Mouse (Mus musculus): Measurements from ENCODE around the gene Fam228a.
"Not testable (repeated sequence)": the region's sequence is repeated elsewhere in the genome, so short reads cannot be mapped to it uniquely, and the experiment has no call there.

The Fam228a gene

GRCm38 (mm10) chr12:4738031-4738576 is at the start of gene Fam228a:
Fam228a (minus strand) TSS chr12:4738430.
- no peak for DNase-seq (ENCODE audit: low read depth, low spot score)

GRCm38 (mm10) chr12:4784466-4784865 is 46.2 kb upstream of the Fam228a start:
- no peak for DNase-seq (ENCODE audit: low read depth, low spot score)

DNA sequence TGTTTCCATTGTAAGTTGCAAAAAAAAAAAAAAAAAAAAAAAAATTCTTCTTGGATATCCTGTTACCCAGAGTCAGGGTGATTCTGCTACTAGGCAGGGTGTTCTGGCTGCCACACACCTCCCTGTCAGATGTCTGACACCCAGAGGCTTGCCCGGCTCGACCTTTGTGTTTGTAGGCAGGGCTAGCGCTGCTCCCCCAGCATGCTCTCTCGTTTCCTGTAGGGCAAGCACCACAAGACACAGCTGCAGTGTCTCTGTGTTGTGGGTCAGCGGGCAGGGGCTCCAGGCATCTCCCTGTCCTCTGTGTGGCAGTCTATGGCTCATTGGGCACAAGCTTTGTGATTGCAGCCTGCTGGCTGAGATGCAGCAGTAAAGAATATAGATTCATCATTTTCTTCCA is 45.4 kb upstream of the Fam228a start:
- no peak for DNase-seq (ENCODE audit: low read depth, low spot score)

- not testable (repeated sequence) for DNase-seq (ENCODE audit: low read depth, low spot score)
Measured at GRCm38 (mm10) chr12:4781725-4782404, 43.6 kb upstream of the Fam228a start.

- no peak for DNase-seq (ENCODE audit: low read depth, low spot score)
Measured at GRCm38 (mm10) chr12:4781270-4781669, 43.0 kb upstream of the Fam228a start.

DNA sequence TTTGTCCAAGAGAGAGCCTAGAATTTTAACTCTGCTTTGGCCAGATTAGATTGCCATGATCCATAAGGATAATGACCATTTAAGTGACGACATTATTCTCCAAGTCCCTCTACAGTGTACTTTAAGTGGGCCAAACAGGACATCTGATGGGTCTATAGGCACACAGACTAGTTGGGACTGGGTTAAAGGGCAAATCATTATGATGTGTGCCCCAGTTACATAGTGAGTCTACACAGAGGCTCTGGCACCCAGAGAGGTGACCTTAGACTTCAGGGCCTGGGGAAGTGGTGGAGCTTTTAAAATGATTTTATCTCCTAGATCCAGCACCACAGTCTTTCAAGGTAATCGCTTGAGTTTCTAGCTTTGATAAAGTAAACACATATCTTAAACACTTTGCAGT is 42.0 kb upstream of the Fam228a start:
- DNase-seq (ENCODE audit: low read depth, low spot score): no peak

- no peak for DNase-seq (ENCODE audit: low read depth, low spot score)
Measured at GRCm38 (mm10) chr12:4777734-4778133, 39.5 kb upstream of the Fam228a start.

- no peak for DNase-seq (ENCODE audit: low read depth, low spot score)
Measured at GRCm38 (mm10) chr12:4775588-4775949, 37.3 kb upstream of the Fam228a start.

DNA sequence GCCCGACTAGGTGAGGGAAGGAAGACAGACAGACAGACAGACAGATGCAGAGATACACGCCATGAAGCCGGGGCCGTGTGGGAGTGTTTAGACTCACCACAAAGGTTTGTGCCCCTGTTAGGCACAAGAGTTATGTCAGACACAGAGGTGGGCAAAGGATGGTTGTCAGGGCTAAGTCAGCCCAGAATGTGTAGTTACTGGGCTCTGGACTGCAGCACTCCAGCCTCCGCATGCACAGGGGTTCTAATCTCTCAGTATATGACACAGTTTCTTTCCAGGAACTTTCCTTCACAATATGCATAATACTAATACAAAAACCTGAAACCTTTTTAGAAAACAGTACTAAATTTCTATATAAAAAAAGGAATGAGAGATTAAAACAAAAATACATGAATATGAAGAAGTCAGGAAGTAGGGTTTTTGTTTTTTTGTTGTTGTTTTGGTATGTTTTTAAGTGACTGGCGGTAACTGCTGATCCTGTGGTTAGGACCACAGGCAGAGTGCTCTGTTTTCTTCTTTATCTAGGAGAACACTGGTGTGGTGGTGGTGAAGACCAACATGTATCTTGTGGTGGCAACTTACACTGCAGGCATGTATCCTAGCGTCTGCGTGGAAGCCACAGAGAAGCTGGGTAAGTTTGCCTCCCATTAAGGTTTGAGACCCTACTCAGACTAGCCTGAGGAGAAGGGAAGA is 36.8 kb upstream of the Fam228a start:
- DNase-seq (ENCODE audit: low read depth, low spot score): no peak

DNA sequence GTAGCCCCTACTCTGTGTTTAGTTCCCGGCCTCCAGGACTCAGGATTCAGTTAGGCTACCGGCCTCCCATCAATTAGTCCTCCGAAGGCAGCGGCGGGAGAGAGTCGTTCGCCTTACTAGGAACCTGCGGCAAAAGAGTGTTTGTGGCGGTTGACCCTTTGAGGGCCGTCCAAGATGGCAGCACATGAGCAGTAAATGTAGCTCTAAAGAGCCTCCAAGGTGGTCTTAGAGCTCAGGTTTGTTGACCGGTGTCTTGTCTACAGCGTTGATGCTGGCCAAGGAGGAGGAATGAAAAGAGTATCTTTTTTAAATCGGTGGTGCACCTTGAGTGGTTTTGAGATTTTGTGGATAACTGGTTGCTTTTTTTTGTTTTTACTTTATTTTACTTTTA is 31.1 kb upstream of the Fam228a start:
- DNase-seq (ENCODE audit: low read depth, low spot score): no peak

GRCm38 (mm10) chr12:4768492-4769332 is 30.5 kb upstream of the Fam228a start, which contains the start of the genes Pfn4 and Fam228b:
Pfn4 (plus strand) TSS chr12:4769022.
Fam228b (minus strand) TSS chr12:4769267.
- peak; percentile 85 for DNase-seq (ENCODE audit: low read depth, low spot score)

DNA sequence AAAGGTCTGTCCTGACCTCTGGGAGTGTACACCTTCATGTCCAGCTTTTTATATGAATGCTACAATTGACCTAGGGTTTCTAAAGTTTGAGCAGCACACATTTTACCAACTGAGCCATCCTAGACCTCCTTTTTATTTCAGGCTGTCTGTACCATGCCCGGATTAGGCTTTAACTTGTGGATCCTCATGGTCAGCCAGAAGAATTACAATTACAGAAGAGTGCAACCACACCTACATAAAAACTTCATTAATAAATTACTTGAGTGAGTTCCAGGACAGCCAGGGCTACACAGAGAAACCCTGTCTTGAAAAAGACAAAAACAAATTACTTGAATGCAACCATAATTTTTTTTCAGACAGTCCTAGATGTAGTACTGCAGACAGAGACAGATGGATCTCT is 18.8 kb upstream of the Fam228a start:
- no peak for DNase-seq (ENCODE audit: low read depth, low spot score)

DNA sequence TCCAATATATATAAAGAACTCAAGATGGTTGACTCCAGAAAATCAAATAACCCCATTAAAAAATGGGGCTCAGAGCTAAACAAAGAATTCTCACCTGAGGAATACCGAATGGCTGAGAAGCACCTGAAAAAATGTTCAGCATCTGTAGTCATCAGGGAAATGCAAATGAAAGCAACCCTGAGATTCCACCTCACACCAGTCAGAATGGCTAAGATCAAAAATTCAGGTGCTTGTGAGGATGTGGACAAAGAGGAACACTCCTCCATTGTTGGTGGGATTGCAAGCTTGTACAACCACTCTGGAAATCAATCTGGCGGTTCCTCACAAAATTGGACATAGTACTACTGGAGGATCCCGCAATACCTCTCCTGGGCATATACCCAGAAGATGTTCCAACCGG is 16.2 kb upstream of the Fam228a start:
- DNase-seq (ENCODE audit: low read depth, low spot score): not testable (repeated sequence)

DNA sequence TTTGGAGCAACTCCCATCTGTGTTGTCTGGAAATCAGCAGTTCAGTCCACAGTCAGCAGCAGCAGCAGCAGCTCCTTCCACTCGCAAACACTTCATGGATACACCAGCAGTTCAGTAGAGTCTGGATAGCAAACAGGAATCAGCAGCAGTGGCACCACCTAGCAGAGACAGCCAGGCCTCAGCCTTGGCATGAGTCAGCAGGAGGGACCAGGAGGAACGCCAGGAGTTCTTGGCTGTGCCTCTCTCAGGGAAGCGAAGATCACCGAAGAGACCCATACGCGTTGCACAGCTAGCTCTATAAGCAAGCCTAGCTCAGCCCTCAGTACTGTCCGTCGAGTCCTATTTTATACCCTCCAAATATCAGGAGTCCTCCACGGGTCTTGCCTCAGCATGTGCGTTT is 6.3 kb upstream of the Fam228a start:
- no peak for DNase-seq (ENCODE audit: low read depth, low spot score)

DNA sequence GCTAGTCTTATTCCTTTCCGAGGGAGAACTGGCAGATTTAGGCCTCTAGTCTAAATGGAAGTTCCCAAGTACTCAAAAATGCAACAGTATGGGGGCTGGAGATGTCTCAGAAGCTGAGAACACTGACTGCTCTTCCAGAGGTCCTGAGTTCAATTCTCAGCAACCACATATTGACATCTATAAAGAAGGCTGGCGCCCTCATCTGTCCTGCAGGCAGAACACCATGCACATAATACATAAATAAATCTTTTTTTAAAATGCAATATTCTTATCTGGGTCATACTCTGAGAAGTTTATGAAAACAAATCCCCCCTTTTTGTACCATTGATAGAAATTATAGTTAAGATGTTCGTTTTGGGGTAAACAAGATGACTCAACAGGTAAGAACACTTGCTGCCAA is 4.0 kb upstream of the Fam228a start:
- no peak for DNase-seq (ENCODE audit: low read depth, low spot score)

DNA sequence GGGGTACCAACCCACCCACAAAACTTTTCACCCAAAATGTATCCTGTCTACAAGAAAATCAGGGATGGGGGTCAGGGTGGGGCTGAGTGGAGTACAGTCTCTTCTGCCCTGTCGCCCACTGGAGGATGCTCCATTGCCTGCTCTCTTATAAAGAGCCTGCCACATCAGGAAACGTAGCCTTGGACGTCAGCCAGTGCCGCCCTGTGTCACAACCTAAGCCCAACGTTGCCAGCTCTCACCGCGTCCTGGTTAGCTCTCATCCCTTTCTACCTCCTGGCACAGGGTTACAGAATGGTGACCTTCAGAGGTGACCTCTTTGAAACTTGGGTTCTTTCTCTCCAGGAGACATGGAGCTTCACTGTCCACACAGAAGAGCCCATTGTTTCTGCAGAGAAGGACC is 2.6 kb upstream of the Fam228a start:
- DNase-seq (ENCODE audit: low read depth, low spot score): no peak

DNA sequence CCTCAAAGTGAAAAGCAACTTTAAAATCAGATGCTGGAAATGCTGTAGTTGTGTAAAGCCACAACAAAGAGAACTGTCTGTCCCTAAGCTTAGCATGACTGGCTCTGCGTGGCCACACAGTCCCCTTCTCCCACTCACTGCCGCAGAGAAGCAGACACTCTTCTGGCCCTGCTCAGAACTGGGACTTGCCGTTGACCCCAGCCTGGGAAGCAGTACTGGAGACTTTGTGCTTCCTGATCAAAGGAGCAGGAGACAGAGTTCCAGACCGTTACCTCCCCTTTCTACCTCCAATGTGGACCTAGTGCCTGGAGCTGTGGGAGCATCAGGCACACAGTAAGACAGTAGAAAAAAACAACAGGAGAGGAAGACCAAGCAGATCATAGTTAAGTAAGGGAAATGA is 5.9 kb downstream of the Fam228a start:
- no peak for DNase-seq (ENCODE audit: low read depth, low spot score)

DNA sequence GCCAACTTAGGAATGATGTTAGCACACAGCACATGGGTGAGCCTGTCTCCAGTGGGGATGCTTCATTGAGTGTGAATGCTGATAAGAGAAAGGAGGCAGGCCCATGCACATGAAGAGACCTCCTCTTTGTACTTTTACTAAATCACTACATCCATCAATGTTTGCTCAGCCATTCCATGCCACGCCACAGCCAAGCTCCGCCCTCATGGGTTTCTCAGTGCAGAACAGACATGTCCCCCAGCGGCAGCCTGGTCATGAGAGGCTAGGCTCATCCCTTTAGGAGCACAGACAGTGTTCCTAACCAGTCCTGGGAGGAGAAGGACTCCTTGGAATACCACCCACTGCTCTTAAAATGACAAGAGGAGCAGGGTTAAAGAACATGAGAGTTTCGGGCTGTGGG is 6.6 kb downstream of the Fam228a start:
- no peak for DNase-seq (ENCODE audit: low read depth, low spot score)

DNA sequence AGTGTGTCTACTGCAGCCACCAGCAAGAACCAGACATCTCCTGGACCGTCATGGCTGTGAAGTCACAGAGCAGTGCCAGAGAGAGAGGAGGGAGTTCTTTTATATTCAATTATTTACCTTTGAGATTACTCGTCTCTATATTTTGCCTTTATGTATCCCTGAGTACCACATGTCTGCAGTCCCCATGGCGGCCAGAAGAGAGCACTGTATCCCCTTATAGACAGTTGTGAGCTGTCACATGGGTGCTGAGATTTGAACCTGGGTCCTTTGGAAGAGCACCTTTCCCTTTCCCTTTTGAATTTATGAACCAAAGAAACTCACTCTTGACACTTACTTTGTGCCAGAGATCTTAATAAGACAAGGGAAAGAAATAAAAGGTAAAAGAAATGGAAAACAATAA is 9.1 kb downstream of the Fam228a start:
- DNase-seq (ENCODE audit: low read depth, low spot score): no peak

DNA sequence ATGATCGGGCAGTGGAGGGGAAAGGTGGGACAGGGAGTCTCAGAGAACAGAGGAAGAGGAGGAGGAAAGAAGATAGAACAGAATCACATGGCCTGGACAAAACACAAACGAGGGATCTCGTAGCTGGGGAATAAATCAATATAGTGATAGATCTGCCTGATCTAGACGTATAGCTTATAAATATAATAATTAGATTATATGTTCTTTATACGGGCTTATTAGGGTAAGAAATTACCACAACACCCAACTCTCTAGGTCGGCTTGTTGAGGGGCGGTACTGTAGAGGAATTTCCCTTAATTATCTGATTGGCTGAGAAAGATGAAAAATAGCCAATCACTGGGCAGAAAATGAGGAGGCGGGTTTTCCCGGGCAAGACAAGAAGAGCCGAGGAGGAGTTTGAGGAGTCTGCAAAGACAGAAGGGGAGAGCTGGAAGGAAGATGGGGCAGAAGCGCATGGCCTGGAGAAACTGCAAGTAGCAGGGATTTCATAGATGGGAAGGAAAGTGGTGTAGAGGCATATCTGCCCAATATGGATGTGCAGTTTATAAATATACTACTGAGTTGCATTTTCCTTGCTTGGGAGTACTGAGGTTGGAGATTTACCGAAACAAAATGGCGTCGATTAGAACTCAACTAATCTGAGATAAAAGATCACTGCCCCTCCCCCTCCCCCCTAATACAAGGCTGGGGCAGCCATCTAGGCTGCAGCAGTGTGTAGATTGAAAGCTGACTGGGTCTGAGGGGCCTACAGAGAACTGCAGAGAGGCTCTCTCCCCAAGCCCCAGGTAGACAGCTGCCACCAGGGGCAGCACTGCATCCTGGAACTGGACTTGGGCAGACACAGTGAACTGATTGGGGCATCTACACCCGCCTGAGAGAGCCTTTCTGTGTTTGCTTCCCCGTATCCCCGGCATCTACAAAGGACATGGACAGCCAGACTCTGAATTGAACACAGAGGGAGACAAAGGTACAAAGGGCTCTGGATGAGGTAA is 18.2 kb downstream of the Fam228a start:
- no peak for DNase-seq (ENCODE audit: low read depth, low spot score)

Measured in brain, embryonic 18.5 days (tissue).